Mouse (Mus musculus) C2C12 (cell line): ENCODE data around the gene Lrrc75a.

Experiments
- CEBPB ChIP-seq: IDR thresholded peaks from one replicate; pipeline ENCODE4 v1.6.1; 2011; ENCODE audit warnings: low read depth, mild to moderate bottlenecking, control low read depth, moderate library complexity
- CTCF ChIP-seq: IDR thresholded peaks from one replicate; pipeline ENCODE4 v1.5.1; 2011; ENCODE audit not compliant: control insufficient read depth, insufficient read depth, insufficient read length
- FOSL1 ChIP-seq: IDR thresholded peaks from one replicate; pipeline ENCODE4 v1.8.0; 2011; ENCODE audit warnings: mild to moderate bottlenecking, low read length; ENCODE audit not compliant: poor library complexity, insufficient read depth, severe bottlenecking
- MYOD1 ChIP-seq: IDR thresholded peaks from one replicate; pipeline ENCODE4 v1.6.1; 2011; ENCODE audit warnings: low read depth; ENCODE audit not compliant: control insufficient read depth, insufficient read length
- MYOG ChIP-seq: IDR thresholded peaks from one replicate; pipeline ENCODE4 v1.6.1; 2011; ENCODE audit not compliant: control insufficient read depth, insufficient read length; ENCODE audit errors: extremely low read depth
- USF1 ChIP-seq: IDR thresholded peaks from one replicate; pipeline ENCODE4 v1.6.1; 2011; ENCODE audit warnings: low read depth, mild to moderate bottlenecking, control low read depth, moderate library complexity

DNA sequence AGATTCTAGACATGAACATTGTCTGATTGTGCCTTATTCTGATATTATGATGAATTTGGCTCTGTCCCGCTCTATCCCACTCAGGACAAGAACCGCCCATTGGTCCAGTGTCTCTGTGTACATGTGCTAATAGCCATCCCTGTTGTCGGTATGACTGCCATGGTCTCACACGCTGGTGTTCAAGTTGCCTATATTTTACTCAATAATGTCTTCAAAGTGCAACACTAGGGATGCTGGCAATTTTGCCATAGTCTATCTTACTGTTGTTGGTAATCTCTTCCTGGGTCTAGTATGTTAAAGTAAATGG, 27.9 kb upstream of the Lrrc75a start:
- no peak for TF ChIP-seq CTCF
- no peak for TF ChIP-seq MYOD1
- TF ChIP-seq USF1: no peak
- no peak for TF ChIP-seq MYOG
- TF ChIP-seq CEBPB: no peak
- TF ChIP-seq FOSL1: no peak
